ENCODE assay signal across 31 mouse cellular contexts in genomic region chr19:22103865-22104264, GRCm38 (mm10). TPM values are rescaled to one million over a fixed set of nuclear protein-coding genes. Genes with fewer than 3 reads are reported as not detected.
"Had no signal": no experiment of that assay in that cellular context is flagged by ENCODE, and none has a peak within 500 bp of the region (broad histone marks: within the 10 kb centered on the region; RNA-seq: fewer than 3 reads in every experiment).

No protein-coding gene starts in this region.

- ATAC-seq: liver, embryonic 12.5 days; liver, postnatal 0 days; midbrain, embryonic 13.5 days; midbrain, embryonic 15.5 days; midbrain, embryonic 16.5 days had no signal

- H3K9ac ChIP-seq: limb, embryonic 12.5 days; limb, embryonic 13.5 days; limb, embryonic 15.5 days; liver, embryonic 12.5 days; liver, embryonic 13.5 days; liver, embryonic 14.5 days; liver, embryonic 15.5 days; liver, postnatal 0 days; lung, embryonic 15.5 days; midbrain, embryonic 12.5 days; midbrain, embryonic 13.5 days; midbrain, embryonic 15.5 days; neural tube, embryonic 12.5 days had no signal

- H3K36me3 ChIP-seq: limb, embryonic 10.5 days; limb, embryonic 12.5 days; limb, embryonic 13.5 days; limb, embryonic 15.5 days; liver, embryonic 12.5 days; liver, embryonic 13.5 days; liver, embryonic 15.5 days; lung, embryonic 15.5 days; midbrain, embryonic 10.5 days; midbrain, embryonic 12.5 days; midbrain, embryonic 13.5 days; midbrain, embryonic 15.5 days; neural tube, embryonic 12.5 days had no signal

- H3K4me1 ChIP-seq: limb, embryonic 10.5 days; limb, embryonic 12.5 days; limb, embryonic 13.5 days; limb, embryonic 15.5 days; liver, embryonic 12.5 days; liver, embryonic 13.5 days; liver, embryonic 15.5 days; lung, embryonic 15.5 days; megakaryocyte, embryonic 14.5 days; midbrain, embryonic 15.5 days; neural tube, embryonic 12.5 days had no signal

- H3K27me3 ChIP-seq: limb, embryonic 12.5 days; limb, embryonic 13.5 days; limb, embryonic 15.5 days; liver, embryonic 12.5 days; liver, embryonic 13.5 days; liver, embryonic 15.5 days; lung, embryonic 15.5 days; megakaryocyte, embryonic 14.5 days; midbrain, embryonic 12.5 days; midbrain, embryonic 13.5 days; midbrain, embryonic 15.5 days; neural tube, embryonic 12.5 days had no signal

- H3K4me3 ChIP-seq: left cerebral cortex, adult 2 months; limb, embryonic 10.5 days; limb, embryonic 12.5 days; limb, embryonic 13.5 days; limb, embryonic 15.5 days; liver, embryonic 12.5 days; liver, embryonic 13.5 days; liver, embryonic 15.5 days; lung, embryonic 15.5 days; megakaryocyte, embryonic 14.5 days; midbrain, embryonic 10.5 days; midbrain, embryonic 12.5 days; midbrain, embryonic 13.5 days; midbrain, embryonic 15.5 days; myocyte; neural tube, embryonic 12.5 days had no signal

- H3K9me3 ChIP-seq: limb, embryonic 10.5 days; limb, embryonic 12.5 days; limb, embryonic 13.5 days; limb, embryonic 15.5 days; liver, embryonic 12.5 days; liver, embryonic 13.5 days; liver, embryonic 15.5 days; lung, embryonic 15.5 days; megakaryocyte, embryonic 14.5 days; midbrain, embryonic 10.5 days; midbrain, embryonic 12.5 days; midbrain, embryonic 13.5 days; midbrain, embryonic 15.5 days; neural tube, embryonic 12.5 days had no signal

- H3K4me2 ChIP-seq: limb, embryonic 12.5 days; limb, embryonic 13.5 days; limb, embryonic 15.5 days; liver, embryonic 11.5 days; liver, embryonic 12.5 days; liver, embryonic 13.5 days; liver, embryonic 15.5 days; lung, embryonic 15.5 days; midbrain, embryonic 11.5 days; midbrain, embryonic 12.5 days; midbrain, embryonic 13.5 days; midbrain, embryonic 15.5 days; neural tube, embryonic 12.5 days had no signal

- DNase-seq: layer of hippocampus, postnatal 36 days; left cerebral cortex, postnatal 4 days; liver; liver, embryonic 13.5 days; liver, postnatal 0 days; lung, adult 18-20 months; lung, postnatal 10 days; lung, postnatal 14 days; lung, postnatal 4 days; midbrain, embryonic 14.5 days had no signal

- H3K27ac ChIP-seq: left cerebral cortex, adult 2 months; limb, embryonic 10.5 days; limb, embryonic 12.5 days; limb, embryonic 13.5 days; limb, embryonic 15.5 days; liver, embryonic 12.5 days; liver, embryonic 13.5 days; liver, embryonic 14.5 days; liver, embryonic 15.5 days; lung, embryonic 15.5 days; macrophage; midbrain, embryonic 10.5 days; midbrain, embryonic 12.5 days; midbrain, embryonic 13.5 days; midbrain, embryonic 15.5 days; neural tube, embryonic 12.5 days had no signal

RNA-seq across cellular contexts. Expression of gene Trpm3, which starts 35.0 kb away (rescaled TPM):
- polyA plus RNA-seq: liver, adult 2 months; liver, embryonic 12.5 days had no signal
